Mouse (Mus musculus) hindbrain, embryonic 16.5 days (tissue): Measurements from ENCODE around the gene Aif1l. TPM values are rescaled to one million over a fixed set of nuclear protein-coding genes. Genes with fewer than 3 reads are reported as not detected.

ENCODE experiments used
- ATAC-seq: fragments of 200-750 bp; cut with Nextera tagmentation; 2 replicates; pipeline ENCODE4 v1.8.0; 2017; ENCODE audit warnings: moderate TSS enrichment, moderate library complexity
- H3K27ac ChIP-seq: fragments of 300-500 bp; sonication (generic); 2 replicates; pipeline ENCODE4 v1.5.1; 2014; ENCODE audit warnings: low read depth, mild to moderate bottlenecking, control low read depth, low read length, moderate library complexity
- H3K27me3 ChIP-seq: fragments of 300-500 bp; sonication (generic); replicated peaks from 2 replicates; pipeline ENCODE4 v1.6.1; 2014; ENCODE audit warnings: low read length; ENCODE audit not compliant: control insufficient read depth, insufficient read depth
- H3K36me3 ChIP-seq: fragments of 300-500 bp; sonication (generic); 2 replicates; pipeline ENCODE4 v1.6.1; 2014; ENCODE audit warnings: mild to moderate bottlenecking, low read length, moderate library complexity, mixed read lengths; ENCODE audit not compliant: control insufficient read depth, insufficient read depth
- H3K4me1 ChIP-seq: fragments of 300-500 bp; sonication (generic); 2 replicates; pipeline ENCODE4 v1.6.1; 2014; ENCODE audit warnings: low read depth, low read length; ENCODE audit not compliant: control insufficient read depth, insufficient read depth
- H3K4me2 ChIP-seq: fragments of 300-500 bp; sonication (generic); 2 replicates; pipeline ENCODE4 v1.6.1; 2014; ENCODE audit warnings: mild to moderate bottlenecking, low read length, control low read depth, moderate library complexity
- H3K4me3 ChIP-seq: fragments of 300-500 bp; sonication (generic); 2 replicates; pipeline ENCODE4 v1.5.1; 2014; ENCODE audit warnings: mild to moderate bottlenecking, low read length, control low read depth, moderate library complexity
- H3K9ac ChIP-seq: fragments of 300-500 bp; sonication (generic); 2 replicates; pipeline ENCODE4 v1.6.1; 2014; ENCODE audit warnings: low read depth, mild to moderate bottlenecking, control low read depth, low read length, moderate library complexity
- H3K9me3 ChIP-seq: fragments of 300-500 bp; sonication (generic); 2 replicates; pipeline ENCODE4 v1.6.1; 2014; ENCODE audit warnings: mild to moderate bottlenecking, low read length, moderate library complexity; ENCODE audit not compliant: control insufficient read depth
- WGBS: fragments of 180-500 bp; shearing (Covaris S2); extraction: QIAGEN DNeasy Blood & Tissue Kit; methylation state at CpG from one replicate; pipeline ENCODE4 v1.1.7; 2014; 5-methylcytosine and 5-hydroxymethylcytosine counted together
- polyA plus RNA-seq: library from polyadenylated mRNA; unstranded; fragments of >200 nt; fragmentation: Nextera tagmentation; extraction: Ambion mirVana; gene quantifications from 2 replicates; pipeline ENCODE4 v1.2.1, GENCODE M21; 2015

Gene Aif1l
- polyA plus RNA-seq, 1 experiment from 2014 or later = 23.0 TPM

DNA sequence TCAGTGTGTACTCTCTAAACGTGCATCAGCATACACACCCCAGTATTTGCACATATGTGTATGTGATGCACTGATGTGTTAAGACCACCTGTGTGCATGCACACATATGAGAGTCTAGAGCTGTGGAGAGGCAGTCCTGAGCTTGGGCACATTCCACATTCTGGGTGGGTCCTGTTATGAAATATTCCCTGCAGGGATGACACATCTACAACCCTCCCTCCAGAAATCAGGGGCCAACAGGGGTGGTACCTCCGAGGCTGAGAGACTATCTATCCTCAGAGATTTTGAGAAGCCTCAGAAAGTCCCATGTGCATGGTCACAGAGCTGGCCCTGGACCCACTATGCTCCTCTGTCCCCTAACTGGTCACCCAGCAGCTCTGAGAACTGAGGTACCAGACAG is 4.4 kb upstream of the Aif1l start:
- H3K27me3 ChIP-seq = no peaks in the 10 kb centered on the region
- H3K27ac ChIP-seq = no peak overlapping the region
- H3K9ac ChIP-seq = no peak overlapping the region
- H3K4me1 ChIP-seq = peaks cover 2% of the 10 kb centered on the region
- no peak overlapping the region for H3K4me2 ChIP-seq
- WGBS = 81% methylated on average over 2 of the region's 2 CpGs
- no peaks in the 10 kb centered on the region for H3K36me3 ChIP-seq
- no peak overlapping the region for H3K4me3 ChIP-seq
- ATAC-seq = no peak
- no peaks in the 10 kb centered on the region for H3K9me3 ChIP-seq

GRCm38 (mm10) chr2:31948392-31948791 is 1.5 kb upstream of the Aif1l start:
- Histone ChIP-seq H3K9me3 (no peaks in the 10 kb centered on the region), H3K36me3 (no peaks in the 10 kb centered on the region), H3K27ac (no peak overlapping the region), H3K4me2 (no peak overlapping the region), H3K9ac (no peak overlapping the region), H3K27me3 (no peaks in the 10 kb centered on the region), H3K4me3 (no peak overlapping the region), H3K4me1 (peaks cover 14% of the 10 kb centered on the region)
- ATAC-seq = no peak
- WGBS = 75% methylated on average over 6 of the region's 6 CpGs

- Histone ChIP-seq H3K4me2 (no peak overlapping the region), H3K36me3 (no peaks in the 10 kb centered on the region), H3K4me3 (no peak overlapping the region), H3K27me3 (no peaks in the 10 kb centered on the region), H3K4me1 (peaks cover 14% of the 10 kb centered on the region), H3K9ac (no peak overlapping the region), H3K27ac (no peak overlapping the region), H3K9me3 (no peaks in the 10 kb centered on the region)
- no peak for ATAC-seq
- WGBS = 78% methylated on average over 6 of the region's 6 CpGs
Measured at GRCm38 (mm10) chr2:31948801-31949200, 1.1 kb upstream of the Aif1l start.

DNA sequence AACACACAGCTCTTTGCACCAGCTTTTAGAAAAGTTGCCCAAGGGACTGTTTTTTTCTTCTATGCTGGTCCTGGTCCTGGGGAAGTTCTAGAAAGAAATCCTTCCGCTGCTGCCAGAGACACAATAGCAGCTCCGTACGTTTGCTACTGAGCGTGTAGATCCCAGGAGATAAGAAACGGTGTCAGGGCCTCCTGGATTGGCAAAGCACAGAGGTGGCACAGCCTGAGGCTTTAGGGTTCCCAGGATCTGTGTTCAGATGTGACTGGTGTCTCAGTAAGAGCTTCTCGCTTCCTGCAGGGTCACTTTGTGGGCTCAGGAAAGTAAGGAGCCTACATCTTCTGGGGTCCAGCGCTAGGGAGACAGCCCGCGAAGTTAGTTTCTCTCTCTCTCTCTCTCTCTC is 1.0 kb downstream of the Aif1l start:
- 26% methylated on average over 9 of the region's 9 CpGs for WGBS
- H3K9me3 ChIP-seq = no peaks in the 10 kb centered on the region
- H3K4me1 ChIP-seq = peaks cover 14% of the 10 kb centered on the region
- peak overlapping the region; percentile 99 for H3K4me2 ChIP-seq
- no peaks in the 10 kb centered on the region for H3K36me3 ChIP-seq
- no peak overlapping the region for H3K27ac ChIP-seq
- H3K9ac ChIP-seq = peak overlapping the region; percentile 80
- peak overlapping the region; percentile 77 for H3K4me3 ChIP-seq
- no peak for ATAC-seq
- H3K27me3 ChIP-seq = no peaks in the 10 kb centered on the region

- Histone ChIP-seq H3K4me1 (peaks cover 14% of the 10 kb centered on the region), H3K27me3 (no peaks in the 10 kb centered on the region), H3K4me3 (no peak overlapping the region), H3K4me2 (no peak overlapping the region), H3K9ac (no peak overlapping the region), H3K27ac (no peak overlapping the region), H3K9me3 (no peaks in the 10 kb centered on the region), H3K36me3 (no peaks in the 10 kb centered on the region)
- ATAC-seq = peak; percentile 26
- 63% methylated on average over 10 of the region's 10 CpGs for WGBS
Measured at GRCm38 (mm10) chr2:31952236-31952635, 2.3 kb downstream of the Aif1l start.

- WGBS = 79% methylated on average over 3 of the region's 3 CpGs
- H3K4me3 ChIP-seq = no peak overlapping the region
- H3K36me3 ChIP-seq = no peaks in the 10 kb centered on the region
- peaks cover 14% of the 10 kb centered on the region for H3K4me1 ChIP-seq
- H3K27ac ChIP-seq = no peak overlapping the region
- H3K9ac ChIP-seq = no peak overlapping the region
- no peaks in the 10 kb centered on the region for H3K9me3 ChIP-seq
- H3K4me2 ChIP-seq = no peak overlapping the region
- no peaks in the 10 kb centered on the region for H3K27me3 ChIP-seq
- no peak for ATAC-seq
Measured at GRCm38 (mm10) chr2:31952725-31953124, 2.8 kb downstream of the Aif1l start.

DNA sequence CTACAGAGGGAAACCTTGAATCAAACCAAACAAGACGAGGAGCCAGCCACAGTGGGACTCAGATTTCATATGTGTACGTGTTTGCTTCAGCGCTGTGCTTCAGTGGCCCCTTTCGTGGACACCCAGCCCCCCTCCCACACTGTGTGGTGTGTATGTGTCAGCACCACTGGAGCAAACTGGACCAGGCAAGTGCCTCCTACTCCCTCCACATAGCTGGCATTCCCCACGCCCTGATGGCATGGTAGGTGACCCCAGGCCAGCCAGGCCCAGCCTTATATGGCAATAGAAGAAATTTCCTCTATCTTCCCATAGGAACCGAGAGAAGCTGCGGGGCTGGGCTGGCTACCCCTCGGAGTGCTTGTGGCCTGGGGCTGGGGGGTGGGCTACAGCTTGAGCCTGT is 3.7 kb downstream of the Aif1l start:
- peaks cover 14% of the 10 kb centered on the region for H3K4me1 ChIP-seq
- H3K4me2 ChIP-seq = no peak overlapping the region
- no peak overlapping the region for H3K9ac ChIP-seq
- 86% methylated on average over 8 of the region's 8 CpGs for WGBS
- no peak overlapping the region for H3K27ac ChIP-seq
- H3K9me3 ChIP-seq = no peaks in the 10 kb centered on the region
- ATAC-seq = no peak
- no peaks in the 10 kb centered on the region for H3K27me3 ChIP-seq
- no peaks in the 10 kb centered on the region for H3K36me3 ChIP-seq
- no peak overlapping the region for H3K4me3 ChIP-seq

GRCm38 (mm10) chr2:31954779-31955181 is 4.8 kb downstream of the Aif1l start:
- no peak overlapping the region for H3K4me3 ChIP-seq
- H3K27me3 ChIP-seq = no peaks in the 10 kb centered on the region
- H3K27ac ChIP-seq = no peak overlapping the region
- no peaks in the 10 kb centered on the region for H3K36me3 ChIP-seq
- no peaks in the 10 kb centered on the region for H3K9me3 ChIP-seq
- 85% methylated on average over 9 of the region's 9 CpGs for WGBS
- H3K4me2 ChIP-seq = no peak overlapping the region
- no peak for ATAC-seq
- H3K9ac ChIP-seq = no peak overlapping the region
- peaks cover 14% of the 10 kb centered on the region for H3K4me1 ChIP-seq

DNA sequence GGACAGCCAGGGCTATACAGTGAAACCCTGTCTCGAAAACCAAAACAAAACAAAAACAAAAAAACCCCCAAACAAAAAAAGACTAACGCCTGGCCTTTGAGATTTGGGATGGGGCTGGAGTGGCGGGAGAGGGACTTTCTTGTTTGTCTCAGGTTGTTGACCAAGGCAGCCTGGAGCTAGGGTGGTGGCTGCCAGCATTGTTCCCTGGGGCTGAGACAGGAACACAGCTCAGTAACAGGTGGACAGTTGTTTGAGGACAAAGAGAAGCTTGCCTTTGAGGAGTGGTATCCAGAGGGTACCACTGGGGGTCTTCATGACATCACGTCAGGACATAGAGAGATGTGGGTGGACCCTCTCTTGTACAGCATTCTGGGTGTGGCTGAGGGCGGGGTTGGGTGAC is 5.7 kb downstream of the Aif1l start:
- no peak for ATAC-seq
- Histone ChIP-seq H3K27ac (no peak overlapping the region), H3K9ac (no peak overlapping the region), H3K9me3 (no peaks in the 10 kb centered on the region), H3K36me3 (no peaks in the 10 kb centered on the region), H3K4me2 (no peak overlapping the region), H3K4me3 (no peak overlapping the region), H3K4me1 (peaks cover 11% of the 10 kb centered on the region), H3K27me3 (no peaks in the 10 kb centered on the region)
- WGBS = 88% methylated on average over 5 of the region's 5 CpGs

GRCm38 (mm10) chr2:31957211-31957610 is 7.3 kb downstream of the Aif1l start:
- Histone ChIP-seq H3K4me1 (peaks cover 6% of the 10 kb centered on the region), H3K9ac (no peak overlapping the region), H3K27me3 (no peaks in the 10 kb centered on the region), H3K4me3 (no peak overlapping the region), H3K27ac (no peak overlapping the region), H3K9me3 (no peaks in the 10 kb centered on the region), H3K4me2 (no peak overlapping the region), H3K36me3 (no peaks in the 10 kb centered on the region)
- no peak for ATAC-seq
- WGBS = 87% methylated on average over 10 of the region's 10 CpGs
